Mouse (Mus musculus) gastrocnemius, adult 8-10 months (tissue): ENCODE results near the gene Slc39a5. TPM values are rescaled to one million over a fixed set of nuclear protein-coding genes. Genes with fewer than 3 reads are reported as not detected.

Source experiments
- DNase-seq, 2 experiments: peaks; one replicate each; pipeline ENCODE4 v3.0.0; 2022; ENCODE audit warnings: low spot score in 2 of 2
- total RNA-seq, 4 experiments: library from RNA; stranded (reverse); gene quantifications; 2 replicates each; pipeline ENCODE4 v1.2.4; 2022

The Slc39a5 gene
- total RNA-seq, 4 experiments from 2014 or later = not detected

- no peak for DNase-seq
These were observed 9.5 kb upstream of the Slc39a5 start for GRCm38 (mm10) chr10:128410560-128410845.

- peak; percentile 95 to 97 for DNase-seq
These were observed 8.9 kb upstream of the Slc39a5 start for GRCm38 (mm10) chr10:128409692-128410559.

GRCm38 (mm10) chr10:128408591-128409535, 7.8 kb upstream of the Slc39a5 start:
- DNase-seq = no peak

- DNase-seq = no peak
These were observed 2.9 kb upstream of the Slc39a5 start for GRCm38 (mm10) chr10:128403931-128404330.

- DNase-seq = no peak
These were observed 609 bp upstream of the Slc39a5 start for GRCm38 (mm10) chr10:128401638-128402037.

GRCm38 (mm10) chr10:128400338-128400737, 691 bp downstream of the Slc39a5 start:
- DNase-seq = no peak

- DNase-seq = no peak
These were observed 3.6 kb downstream of the Slc39a5 start for GRCm38 (mm10) chr10:128397466-128397865.

GRCm38 (mm10) chr10:128396716-128397264, 4.2 kb downstream of the Slc39a5 start:
- DNase-seq = no peak

- no peak for DNase-seq
These were observed 4.9 kb downstream of the Slc39a5 start for GRCm38 (mm10) chr10:128396017-128396673.

GRCm38 (mm10) chr10:128391850-128392249, 9.2 kb downstream of the Slc39a5 start:
- DNase-seq = no peak

- DNase-seq = no peak
These were observed 10.7 kb downstream of the Slc39a5 start for GRCm38 (mm10) chr10:128390366-128390765.

- DNase-seq = no peak
These were observed 11.5 kb downstream of the Slc39a5 start for GRCm38 (mm10) chr10:128389570-128389969.

- no peak for DNase-seq
These were observed 12.1 kb downstream of the Slc39a5 start for GRCm38 (mm10) chr10:128388941-128389340.

- DNase-seq = no peak
These were observed 15.1 kb downstream of the Slc39a5 start for GRCm38 (mm10) chr10:128385902-128386301.

- no peak for DNase-seq
These were observed 18.5 kb downstream of the Slc39a5 start for GRCm38 (mm10) chr10:128382482-128382881.

GRCm38 (mm10) chr10:128380565-128380964, 20.5 kb downstream of the Slc39a5 start:
- DNase-seq = no peak

- DNase-seq = peak in 1 of 2 experiments; percentile 51
These were observed 21.8 kb downstream of the Slc39a5 start for GRCm38 (mm10) chr10:128379260-128379659.

- DNase-seq = peak in 1 of 2 experiments; percentile 43
These were observed 22.6 kb downstream of the Slc39a5 start for GRCm38 (mm10) chr10:128378462-128378861.

- DNase-seq = no peak
These were observed 23.0 kb downstream of the Slc39a5 start for GRCm38 (mm10) chr10:128377940-128378448.

GRCm38 (mm10) chr10:128377222-128377939, 23.6 kb downstream of the Slc39a5 start:
- DNase-seq = no peak
